Mouse (Mus musculus): ENCODE results near the gene Ten1. TPM values are rescaled to one million over a fixed set of nuclear protein-coding genes. Genes with fewer than 3 reads are reported as not detected.
A peak's percentile ranks its signal among the peaks of the same experiment; 100 is the strongest.

Ten1 gene
- polyA plus RNA-seq (2015; fragmentation: Nextera tagmentation; extraction: Ambion mirVana) = 75.2 and 83.0 TPM in 2 replicates

DNA sequence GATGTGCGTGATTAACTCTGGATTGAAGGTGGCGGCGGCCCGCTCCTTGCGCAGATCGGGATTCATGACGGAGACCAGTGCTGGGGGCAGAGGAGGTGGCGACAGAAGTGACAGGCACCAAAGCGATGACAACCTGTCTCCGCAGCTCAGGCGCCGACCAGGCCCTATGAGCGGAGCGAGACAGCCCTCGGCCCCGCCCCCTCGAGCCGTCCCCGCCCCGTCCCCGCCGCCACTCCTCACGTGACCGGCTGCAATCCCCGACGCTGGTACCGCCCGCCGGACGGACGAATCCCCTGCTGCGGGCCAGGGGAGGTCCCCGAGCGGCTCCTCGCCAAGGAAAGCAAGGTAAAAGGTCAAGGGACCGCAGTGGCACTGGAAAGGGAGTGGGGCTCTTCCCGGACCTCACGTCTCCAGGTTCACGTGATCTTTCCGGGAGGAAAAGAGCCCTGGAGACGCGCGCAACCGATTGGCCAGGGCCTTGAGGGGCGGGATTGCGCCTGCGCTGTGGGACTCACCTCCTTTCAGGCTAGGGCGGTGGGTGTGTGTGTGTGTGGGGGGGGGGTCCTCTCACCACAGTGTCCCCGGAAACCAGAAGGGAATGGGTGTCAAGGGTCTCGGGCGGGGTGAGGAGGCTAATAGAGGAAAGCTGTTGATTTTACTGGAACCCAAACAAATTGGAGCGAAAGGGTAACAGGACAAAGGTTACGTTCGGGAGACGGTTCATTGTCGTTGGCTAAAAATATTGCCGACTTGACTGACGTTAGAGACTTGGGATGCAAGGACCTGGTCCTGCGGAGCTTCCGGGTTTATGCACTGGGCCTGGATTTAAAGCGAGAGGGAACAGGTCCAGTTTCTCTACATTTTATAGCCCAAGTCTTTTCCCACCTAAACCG is at the start of gene Ten1, which contains the start of gene Acox1:
Ten1 (plus strand) TSS at position 217 of the 893 bp plus-strand sequence.
Acox1 (minus strand) TSS at position 407 of the 893 bp plus-strand sequence.
- peak; percentile 99 for ATAC-seq (ENCODE audit: low read depth)
- H3K4me1 ChIP-seq (replicated peaks) = peaks cover 42% of the 10 kb centered on the region
- H3K4me3 ChIP-seq = peak within 1 kb of the TSS; percentile 72
- peak within 1 kb of the TSS; percentile 71 for H3K4me2 ChIP-seq
- H3K27me3 ChIP-seq = no peaks in the 10 kb centered on the region
- H3K9me3 ChIP-seq = no peaks in the 10 kb centered on the region
- peaks cover 32% of the 10 kb centered on the region for H3K36me3 ChIP-seq
- H3K27ac ChIP-seq (replicated peaks) = peak within 1 kb of the TSS; percentile 97
- peak within 1 kb of the TSS; percentile 88 for H3K9ac ChIP-seq
- WGBS = under 1% methylated on average over 62 of the region's 62 CpGs

DNA sequence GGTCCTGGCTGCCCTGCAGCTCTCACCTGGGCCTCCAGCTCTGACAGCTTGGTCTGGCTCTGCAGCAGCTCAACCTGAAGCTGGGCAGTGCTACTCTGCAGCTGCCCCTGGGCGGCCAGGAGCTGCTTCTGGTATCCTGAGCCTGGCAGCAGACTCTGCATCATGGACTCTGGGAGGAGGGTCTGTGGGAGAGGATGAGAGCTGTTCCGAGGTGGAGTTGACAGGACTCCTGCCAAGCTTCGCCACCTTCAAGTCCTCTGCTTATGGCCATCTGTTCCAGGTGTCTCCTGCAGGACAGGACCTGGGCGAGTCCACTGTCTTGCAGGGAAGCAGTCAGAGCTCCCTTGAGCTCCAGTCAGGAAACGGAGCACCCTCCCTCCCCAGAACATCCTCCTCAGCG is 49.3 kb upstream of the Ten1 start:
- H3K9ac ChIP-seq = no peak overlapping the region
- H3K4me1 ChIP-seq (replicated peaks) = no peaks in the 10 kb centered on the region; the same call in 1 of the 2 replicates
- no peak overlapping the region for H3K4me3 ChIP-seq
- no peak for ATAC-seq (ENCODE audit: low read depth)
- WGBS = 87% methylated on average over 6 of the region's 6 CpGs
- no peaks in the 10 kb centered on the region for H3K27me3 ChIP-seq
- no peaks in the 10 kb centered on the region for H3K9me3 ChIP-seq
- H3K4me2 ChIP-seq = no peak overlapping the region
- peaks cover 100% of the 10 kb centered on the region for H3K36me3 ChIP-seq
- no peak overlapping the region for H3K27ac ChIP-seq (replicated peaks)

DNA sequence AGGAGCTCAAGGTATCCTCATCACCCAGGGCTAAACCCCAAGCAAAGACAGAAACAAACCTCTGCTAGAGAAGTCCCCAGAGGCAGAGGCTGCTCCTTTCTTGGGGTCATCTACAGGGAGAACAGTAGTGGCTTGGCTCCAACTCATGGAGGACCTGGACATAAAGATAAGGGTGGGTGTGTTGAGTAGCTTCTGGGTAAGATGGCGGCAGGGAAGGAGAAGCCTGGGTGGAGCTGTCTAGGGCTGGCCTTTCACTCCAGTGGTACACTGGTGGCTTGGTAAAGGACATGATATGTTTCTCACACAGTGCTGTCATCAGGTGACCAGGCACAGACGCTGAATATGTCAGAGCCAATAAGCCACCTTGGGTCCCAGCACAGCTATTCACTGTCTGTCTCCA is 47.7 kb upstream of the Ten1 start:
- 97% methylated on average over 2 of the region's 2 CpGs for whole genome bisulfite sequencing
- no peak for ATAC-seq (ENCODE audit: low read depth)
- no peak overlapping the region for H3K9ac ChIP-seq

DNA sequence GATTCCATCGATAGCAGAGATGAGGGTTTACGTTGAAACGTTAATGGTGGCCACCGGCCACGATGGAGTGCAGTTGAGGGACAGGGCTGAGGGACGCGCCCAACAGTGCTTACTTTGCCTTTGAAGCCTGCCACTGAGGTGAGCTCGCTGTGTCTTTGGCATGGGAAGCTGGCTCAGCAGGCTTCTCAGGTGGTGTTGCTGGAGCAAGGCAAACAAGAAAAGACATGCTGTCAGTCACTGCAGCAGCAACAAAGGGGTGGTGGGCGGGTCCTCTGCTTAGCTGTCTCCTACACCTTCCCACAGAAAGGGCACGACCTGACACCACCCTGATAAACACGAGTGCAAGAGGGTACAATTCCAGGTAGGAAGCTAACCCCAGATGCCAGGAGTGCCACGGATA is 37.3 kb upstream of the Ten1 start:
- 73% methylated on average over 12 of the region's 12 CpGs for WGBS

More for the DNA sequence above, 47.7 kb upstream of the Ten1 start:
- H3K9me3 ChIP-seq = no peaks in the 10 kb centered on the region
- H3K36me3 ChIP-seq = peaks cover 100% of the 10 kb centered on the region
- no peaks in the 10 kb centered on the region for H3K27me3 ChIP-seq
- H3K4me1 ChIP-seq (replicated peaks) = no peaks in the 10 kb centered on the region
- H3K4me3 ChIP-seq = no peak overlapping the region
- H3K4me2 ChIP-seq = no peak overlapping the region
- no peak overlapping the region for H3K27ac ChIP-seq (replicated peaks)

DNA sequence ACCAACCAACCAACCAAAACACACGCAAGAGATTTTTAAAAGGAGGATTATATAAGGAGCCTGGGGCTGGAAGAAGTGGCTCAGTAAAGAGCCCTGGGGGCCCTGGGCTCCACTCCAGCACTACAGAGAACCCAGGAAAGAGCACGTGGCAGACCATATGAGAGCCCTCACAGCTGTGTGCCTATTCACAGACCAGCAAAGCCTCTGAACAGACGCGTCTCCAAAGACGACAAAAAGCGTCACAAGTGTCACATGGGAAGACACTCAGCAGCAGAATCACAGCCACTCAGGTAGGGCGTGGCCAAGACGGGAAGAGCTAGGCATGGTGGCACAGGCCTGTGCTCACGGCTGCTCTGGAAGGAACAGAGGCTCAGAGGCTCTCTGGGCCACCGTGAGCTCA is 36.5 kb upstream of the Ten1 start:
- Histone ChIP-seq H3K9me3 (no peaks in the 10 kb centered on the region), H3K36me3 (peaks cover 67% of the 10 kb centered on the region), H3K4me3 (no peak overlapping the region), H3K9ac (0 out of 2 replicates have a peak overlapping the region, but pooled peaks have one; percentile 6), H3K4me1 (replicated peaks) (peaks cover 44% of the 10 kb centered on the region), H3K27me3 (no peaks in the 10 kb centered on the region), H3K27ac (replicated peaks) (peak overlapping the region; percentile 52; the same call in 1 of the 2 replicates), H3K4me2 (no peak overlapping the region)
- 56% methylated on average over 10 of the region's 10 CpGs for WGBS
- ATAC-seq (ENCODE audit: low read depth) = 0 out of 2 replicates have a peak, but pooled peaks have one; percentile 17

More for the DNA sequence above, 37.3 kb upstream of the Ten1 start:
- Histone ChIP-seq H3K4me3 (no peak overlapping the region), H3K27ac (replicated peaks) (no peak overlapping the region), H3K9me3 (no peaks in the 10 kb centered on the region), H3K9ac (no peak overlapping the region), H3K36me3 (peaks cover 75% of the 10 kb centered on the region), H3K4me2 (no peak overlapping the region), H3K27me3 (no peaks in the 10 kb centered on the region), H3K4me1 (replicated peaks) (peaks cover 36% of the 10 kb centered on the region)
- ATAC-seq (ENCODE audit: low read depth) = no peak

DNA sequence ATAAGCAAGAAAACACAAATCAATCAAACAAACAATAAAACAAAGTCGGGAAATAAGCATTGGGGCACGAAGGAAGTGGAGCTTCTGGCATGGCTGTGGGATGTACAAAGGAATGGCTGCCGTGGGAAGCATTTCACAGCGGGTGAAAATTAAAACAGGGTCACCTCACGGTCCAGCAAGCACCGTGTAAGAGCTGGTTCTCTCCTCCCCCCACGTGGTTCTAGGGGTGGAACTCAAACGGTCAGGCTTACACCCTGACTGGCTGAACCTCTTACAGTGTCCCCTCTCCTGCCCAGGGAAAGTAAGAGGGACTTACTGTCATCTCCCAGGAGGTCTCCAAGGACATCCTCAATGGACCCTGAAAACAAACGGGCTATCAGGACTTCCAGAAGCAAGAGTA is 35.7 kb upstream of the Ten1 start:
- ATAC-seq (ENCODE audit: low read depth) = no peak
- 17% methylated on average over 9 of the region's 9 CpGs for WGBS
- Histone ChIP-seq H3K36me3 (peaks cover 58% of the 10 kb centered on the region), H3K9me3 (no peaks in the 10 kb centered on the region), H3K4me1 (replicated peaks) (peaks cover 47% of the 10 kb centered on the region), H3K27ac (replicated peaks) (peak overlapping the region; percentile 52; the same call in 1 of the 2 replicates), H3K4me2 (peak overlapping the region; percentile 20; the same call in 1 of the 2 replicates), H3K4me3 (no peak overlapping the region), H3K27me3 (no peaks in the 10 kb centered on the region), H3K9ac (0 out of 2 replicates have a peak overlapping the region, but pooled peaks have one; percentile 55)

DNA sequence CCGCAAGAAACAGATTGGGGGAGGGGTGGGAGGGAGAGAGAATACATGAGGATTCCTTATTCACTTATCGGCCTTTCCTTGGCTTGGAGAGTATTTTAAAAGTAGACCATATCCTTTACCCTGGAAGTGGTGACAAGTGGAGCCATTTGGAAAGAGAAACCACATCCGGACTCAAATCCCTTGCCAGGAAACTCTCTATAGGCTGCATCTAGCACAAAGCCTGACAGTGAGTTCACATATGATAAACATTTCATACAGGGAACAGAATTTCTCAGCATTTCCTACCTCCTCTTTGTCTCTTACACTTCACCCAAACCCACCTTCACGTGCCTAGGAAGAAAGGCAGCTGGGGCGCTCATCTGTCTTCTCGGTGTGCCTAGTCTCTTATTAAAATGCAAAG is 31.4 kb upstream of the Ten1 start:
- no peaks in the 10 kb centered on the region for H3K9me3 ChIP-seq
- H3K27me3 ChIP-seq = no peaks in the 10 kb centered on the region
- H3K4me1 ChIP-seq (replicated peaks) = peaks cover 44% of the 10 kb centered on the region
- peak overlapping the region; percentile 93 for H3K27ac ChIP-seq (replicated peaks)
- H3K36me3 ChIP-seq = peaks cover 37% of the 10 kb centered on the region
- H3K4me2 ChIP-seq = peak overlapping the region; percentile 89
- H3K4me3 ChIP-seq = peak overlapping the region; percentile 72
- WGBS = 10% methylated on average over 6 of the region's 6 CpGs
- ATAC-seq (ENCODE audit: low read depth) = no peak; the same call in 1 of the 2 replicates
- peak overlapping the region; percentile 87 for H3K9ac ChIP-seq

DNA sequence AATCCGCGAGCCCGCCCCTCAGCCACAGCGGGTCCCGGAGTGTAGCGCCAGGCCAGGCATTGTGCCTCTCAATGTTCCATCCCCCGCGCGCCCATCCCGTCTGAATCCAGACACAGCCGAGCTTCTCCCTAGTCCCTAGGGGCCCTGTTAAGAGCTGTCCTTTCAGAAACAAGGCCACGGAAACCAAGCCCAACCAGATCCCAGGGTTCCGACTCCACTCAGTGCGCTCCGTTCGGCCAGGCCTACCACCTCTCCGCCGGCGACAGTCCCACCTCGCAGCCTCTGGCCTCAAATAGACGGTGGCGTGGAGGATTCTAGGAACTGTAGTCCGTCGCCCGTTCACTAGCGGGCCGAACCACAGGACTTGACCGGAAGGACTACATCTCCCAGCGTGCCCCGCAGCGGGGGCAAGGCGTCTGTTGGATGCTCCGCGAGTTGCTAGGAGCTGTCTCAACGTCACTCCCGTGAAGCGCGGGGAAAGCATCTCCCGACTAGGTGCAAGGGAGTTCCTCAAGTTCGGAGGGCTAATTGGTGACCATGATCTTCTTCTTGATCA is 30.7 kb upstream of the Ten1 start, which contains the start of gene Fbf1:
Fbf1 (minus strand) TSS at position 283 of the 556 bp plus-strand sequence.
- Histone ChIP-seq H3K36me3 (peaks cover 44% of the 10 kb centered on the region), H3K27me3 (no peaks in the 10 kb centered on the region), H3K9me3 (no peaks in the 10 kb centered on the region), H3K4me1 (replicated peaks) (peaks cover 36% of the 10 kb centered on the region), H3K27ac (replicated peaks) (peak within 1 kb of the TSS; percentile 93), H3K4me3 (peak within 1 kb of the TSS; percentile 72), H3K9ac (peak within 1 kb of the TSS; percentile 87), H3K4me2 (peak within 1 kb of the TSS; percentile 89)
- WGBS = under 1% methylated on average over 40 of the region's 40 CpGs
- ATAC-seq (ENCODE audit: low read depth) = peak; percentile 97

DNA sequence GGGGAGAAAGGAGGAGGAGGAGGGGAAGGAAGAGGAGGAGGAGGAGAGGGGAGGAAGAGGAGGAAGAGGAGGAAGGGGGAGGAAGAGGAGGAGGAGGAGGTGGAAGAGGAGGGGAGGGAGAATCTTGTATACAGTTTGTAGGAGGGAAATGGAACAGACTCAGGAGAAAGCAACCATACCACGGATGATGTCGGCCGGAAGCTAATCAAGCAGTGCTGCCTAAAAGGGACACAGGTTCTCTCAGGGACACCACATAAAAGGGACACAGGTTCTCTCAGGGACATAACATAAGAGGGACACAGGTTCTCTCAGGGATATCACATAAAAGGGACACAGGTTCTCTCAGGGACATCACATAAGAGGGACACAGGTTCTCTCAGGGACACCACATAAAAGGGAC is 29.4 kb upstream of the Ten1 start:
- peaks cover 48% of the 10 kb centered on the region for H3K36me3 ChIP-seq
- H3K4me1 ChIP-seq (replicated peaks) = peaks cover 25% of the 10 kb centered on the region
- WGBS = 90% methylated on average over 3 of the region's 3 CpGs
- no peaks in the 10 kb centered on the region for H3K27me3 ChIP-seq
- no peak overlapping the region for H3K27ac ChIP-seq (replicated peaks)
- H3K4me2 ChIP-seq = no peak overlapping the region
- no peaks in the 10 kb centered on the region for H3K9me3 ChIP-seq
- no peak overlapping the region for H3K4me3 ChIP-seq
- H3K9ac ChIP-seq = no peak overlapping the region
- ATAC-seq (ENCODE audit: low read depth) = no peak

DNA sequence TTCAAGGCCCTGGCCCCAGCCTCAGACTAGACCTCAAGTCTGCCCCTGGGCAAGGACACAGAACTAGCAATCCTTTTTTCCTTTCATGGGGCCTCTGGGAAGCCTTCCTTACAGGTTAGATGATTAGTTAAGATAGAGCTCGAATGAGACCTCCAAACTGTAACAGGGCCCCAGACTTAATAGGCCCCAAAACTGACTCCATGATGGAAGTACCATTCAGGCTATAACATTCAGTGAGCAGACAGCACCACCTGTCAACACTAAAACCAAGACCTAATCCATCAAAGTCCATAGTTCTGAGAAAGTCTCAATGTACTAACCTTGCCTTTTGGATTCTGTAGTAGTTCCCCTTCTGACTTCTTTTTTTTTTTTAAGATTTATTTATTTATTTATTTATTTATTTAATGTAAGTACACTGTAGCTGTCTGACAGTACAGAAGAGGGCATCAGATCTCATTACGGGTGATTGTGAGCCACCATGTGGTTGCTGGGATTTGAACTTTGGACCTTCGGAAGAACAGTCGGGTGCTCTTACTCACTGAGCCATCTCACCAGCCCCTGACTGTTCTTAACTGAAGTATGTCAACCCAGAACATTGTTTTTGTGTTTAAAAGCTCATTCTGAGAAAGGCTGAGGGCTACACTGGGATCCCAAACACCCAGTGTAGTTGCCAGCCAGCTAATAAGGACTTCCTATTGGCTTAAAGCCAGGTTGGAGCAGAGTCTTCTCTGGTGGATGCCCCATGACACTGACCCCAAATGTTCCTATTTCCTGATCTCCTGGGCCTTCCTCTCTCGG is 28.5 kb upstream of the Ten1 start:
- H3K4me2 ChIP-seq = no peak overlapping the region
- no peak for ATAC-seq (ENCODE audit: low read depth)
- peaks cover 50% of the 10 kb centered on the region for H3K36me3 ChIP-seq
- no peaks in the 10 kb centered on the region for H3K9me3 ChIP-seq
- no peaks in the 10 kb centered on the region for H3K27me3 ChIP-seq
- H3K9ac ChIP-seq = no peak overlapping the region
- no peak overlapping the region for H3K4me3 ChIP-seq
- 90% methylated on average over 5 of the region's 5 CpGs for WGBS
- H3K27ac ChIP-seq (replicated peaks) = no peak overlapping the region
- peaks cover 25% of the 10 kb centered on the region for H3K4me1 ChIP-seq (replicated peaks)

DNA sequence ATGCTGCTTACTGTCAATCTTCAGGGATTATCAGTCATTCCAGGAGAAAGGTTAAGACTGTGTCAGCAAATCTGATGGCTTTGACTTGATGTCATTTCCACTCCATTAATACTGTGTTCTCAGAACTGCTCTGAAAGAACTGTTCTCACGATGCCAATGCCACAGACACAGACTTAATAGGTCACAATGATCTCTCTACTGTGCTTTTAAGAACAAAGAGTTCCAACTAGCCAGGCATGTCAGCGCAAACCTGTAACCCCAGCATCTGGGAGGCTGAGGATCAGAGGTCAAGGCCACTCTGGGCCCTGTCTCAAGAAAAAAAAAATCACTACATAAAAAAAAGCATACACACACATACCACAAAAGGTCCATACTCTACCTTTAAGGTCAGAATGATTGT is 26.7 kb upstream of the Ten1 start:
- H3K36me3 ChIP-seq = peaks cover 60% of the 10 kb centered on the region

More for the DNA sequence above, 26.7 kb upstream of the Ten1 start:
- WGBS = 86% methylated on average over 2 of the region's 2 CpGs
- H3K27ac ChIP-seq (replicated peaks) = no peak overlapping the region
- H3K27me3 ChIP-seq = no peaks in the 10 kb centered on the region
- no peak overlapping the region for H3K4me2 ChIP-seq
- no peak for ATAC-seq (ENCODE audit: low read depth)
- H3K4me1 ChIP-seq (replicated peaks) = peaks cover 10% of the 10 kb centered on the region
- H3K9me3 ChIP-seq = no peaks in the 10 kb centered on the region
- no peak overlapping the region for H3K4me3 ChIP-seq
- no peak overlapping the region for H3K9ac ChIP-seq
